ENCODE assay signal across 9 mouse cellular contexts in genomic region chr7:82864260-82864990, GRCm38 (mm10). TPM values are rescaled to one million over a fixed set of nuclear protein-coding genes. Genes with fewer than 3 reads are reported as not detected.
DNase-seq lines count a peak whose midpoint lies in the region; ATAC-seq and TF ChIP-seq lines count a peak whose summit lies in the region.
"Had no signal": no experiment of that assay in that cellular context is flagged by ENCODE, and none has a peak within 500 bp of the region (broad histone marks: within the 10 kb centered on the region; RNA-seq: fewer than 3 reads in every experiment).

No protein-coding gene starts in this region.

- peaks cover 10% of the 10 kb centered on the region; the same call in 1 of the 2 replicates for H3K4me1 ChIP-seq in lung, postnatal 0 days (ENCODE audit: insufficient read depth, low read depth, low read length)
- peaks cover 20% of the 10 kb centered on the region for H3K4me1 ChIP-seq in forebrain, embryonic 12.5 days
- peaks cover 12% of the 10 kb centered on the region for H3K4me1 ChIP-seq in limb, embryonic 14.5 days (ENCODE audit: control insufficient read depth, insufficient read depth, low read length)
- peaks cover 3% of the 10 kb centered on the region; the same call in 1 of the 2 replicates for H3K4me1 ChIP-seq in stomach, embryonic 14.5 days (ENCODE audit: control insufficient read depth, insufficient read depth, low read length)

- no peaks in the 10 kb centered on the region for H3K27me3 ChIP-seq in lung, postnatal 0 days (replicated peaks; ENCODE audit: insufficient read depth, low read length)
- H3K27me3 ChIP-seq in forebrain, embryonic 12.5 days = no peaks in the 10 kb centered on the region
- no peaks in the 10 kb centered on the region for H3K27me3 ChIP-seq in limb, embryonic 14.5 days (ENCODE audit: control insufficient read depth, insufficient read depth, low read length)
- no peaks in the 10 kb centered on the region for H3K27me3 ChIP-seq in stomach, embryonic 14.5 days (ENCODE audit: control insufficient read depth, insufficient read depth, low read length)

- no peak overlapping the region for H3K27ac ChIP-seq in lung, postnatal 0 days (ENCODE audit: low read length)
- peak overlapping the region; percentile 100 for H3K27ac ChIP-seq in forebrain, embryonic 12.5 days
- peak overlapping the region; percentile 90 for H3K27ac ChIP-seq in limb, embryonic 14.5 days (replicated peaks; ENCODE audit: low read depth, low read length)
- H3K27ac ChIP-seq in stomach, embryonic 14.5 days (ENCODE audit: low read length) = peak overlapping the region; percentile 98; the same call in 1 of the 2 replicates

- no peak for TF ChIP-seq POLR2A in limb, embryonic 14.5 days (IDR thresholded peaks at IDR 0.05; ENCODE audit: borderline replicate concordance, extremely low read depth, insufficient read depth, insufficient read length)

- peak overlapping the region; percentile 89 for H3K4me2 ChIP-seq in lung, postnatal 0 days (replicated peaks; ENCODE audit: low read depth, low read length)
- H3K4me2 ChIP-seq in forebrain, embryonic 12.5 days = peak overlapping the region; percentile 84
- peak overlapping the region; percentile 94 for H3K4me2 ChIP-seq in limb, embryonic 14.5 days (replicated peaks; ENCODE audit: low read depth, low read length, severe bottlenecking)
- peak overlapping the region; percentile 97 for H3K4me2 ChIP-seq in stomach, embryonic 14.5 days (replicated peaks; ENCODE audit: low read depth, low read length)

- H3K36me3 ChIP-seq in lung, postnatal 0 days (ENCODE audit: insufficient read depth, low read length) = no peaks in the 10 kb centered on the region
- peaks cover 7% of the 10 kb centered on the region for H3K36me3 ChIP-seq in forebrain, embryonic 12.5 days (replicated peaks)
- H3K36me3 ChIP-seq in limb, embryonic 14.5 days (ENCODE audit: control insufficient read depth, insufficient read depth, low read length) = peaks cover 8% of the 10 kb centered on the region
- peaks cover 2% of the 10 kb centered on the region; the same call in 1 of the 2 replicates for H3K36me3 ChIP-seq in stomach, embryonic 14.5 days (ENCODE audit: control insufficient read depth, insufficient read depth, low read length)

- H3K9ac ChIP-seq in lung, postnatal 0 days (replicated peaks; ENCODE audit: low read depth) = no peak overlapping the region
- peak overlapping the region; percentile 90; the same call in 1 of the 2 replicates for H3K9ac ChIP-seq in forebrain, embryonic 12.5 days
- H3K9ac ChIP-seq in limb, embryonic 14.5 days (ENCODE audit: low read depth, low read length, severe bottlenecking) = peak overlapping the region; percentile 79; the same call in 1 of the 2 replicates
- H3K9ac ChIP-seq in stomach, embryonic 14.5 days (replicated peaks; ENCODE audit: low read depth, low read length) = no peak overlapping the region

- peak; percentile 6; the same call in 1 of the 2 replicates for TF ChIP-seq CTCF in lung, postnatal 0 days (IDR thresholded peaks at IDR 0.05)

- no peak overlapping the region for H3K4me3 ChIP-seq in lung, postnatal 0 days (ENCODE audit: low read depth, low read length)
- peak overlapping the region; percentile 99 for H3K4me3 ChIP-seq in forebrain, embryonic 12.5 days (replicated peaks)
- H3K4me3 ChIP-seq in limb, embryonic 14.5 days (replicated peaks; ENCODE audit: low read length) = no peak overlapping the region
- 0 out of 2 replicates have a peak overlapping the region, but pooled peaks have one; percentile 80 for H3K4me3 ChIP-seq in stomach, embryonic 14.5 days (ENCODE audit: low read depth, low read length)

- H3K9me3 ChIP-seq in lung, postnatal 0 days (ENCODE audit: low read length) = no peaks in the 10 kb centered on the region
- no peaks in the 10 kb centered on the region for H3K9me3 ChIP-seq in forebrain, embryonic 12.5 days
- H3K9me3 ChIP-seq in limb, embryonic 14.5 days (ENCODE audit: control insufficient read depth, low read length) = no peaks in the 10 kb centered on the region
- no peaks in the 10 kb centered on the region for H3K9me3 ChIP-seq in stomach, embryonic 14.5 days (ENCODE audit: control insufficient read depth, low read depth, low read length)

- TF ChIP-seq EP300 in lung, postnatal 0 days (IDR thresholded peaks at IDR 0.05) = no peak

- DNase-seq in lung, postnatal 0 days (ENCODE audit: low spot score) = peak; percentile 14
- no peak for DNase-seq in lung, adult 18-20 months
- no peak for DNase-seq in limb, embryonic 14.5 days (ENCODE audit: low spot score)
- no peak for DNase-seq in urinary bladder, postnatal 25 days (ENCODE audit: low spot score)
- DNase-seq in urinary bladder, postnatal 10 days (ENCODE audit: low spot score) = no peak
- no peak for DNase-seq in ovary, adult 18-20 months (ENCODE audit: low spot score)
- DNase-seq: adrenal gland, postnatal 14 days had no signal

- WGBS in lung, postnatal 0 days = 43% methylated on average over 8 of the region's 8 CpGs
- WGBS in forebrain, embryonic 12.5 days = 42% methylated on average over 8 of the region's 8 CpGs
- 49% methylated on average over 8 of the region's 8 CpGs for WGBS in limb, embryonic 14.5 days
- WGBS in stomach, embryonic 14.5 days = 45% methylated on average over 8 of the region's 8 CpGs

- no peak for ATAC-seq in lung, postnatal 0 days
- ATAC-seq in forebrain, embryonic 12.5 days (ENCODE audit: low FRiP score) = no peak
- ATAC-seq in limb, embryonic 14.5 days (ENCODE audit: low FRiP score, low read depth) = no peak
- ATAC-seq in stomach, embryonic 14.5 days (ENCODE audit: insufficient number of reproducible peaks, insufficient read depth, low FRiP score, low read depth) = no peak

RNA-seq across cellular contexts. Expression of gene Mex3b, which starts 2.7 kb away (rescaled TPM):
- 6.5 and 7.7 TPM in 2 replicates for polyA plus RNA-seq in lung, postnatal 0 days (2015; fragmentation: Nextera tagmentation; extraction: Ambion mirVana)
- 47.3 and 47.5 TPM in 2 replicates for polyA plus RNA-seq in forebrain, embryonic 12.5 days (2016; fragmentation: Nextera tagmentation; extraction: Ambion mirVana)
- polyA plus RNA-seq in limb, embryonic 14.5 days (2012; rRNA removed) = 83.8 and 129 TPM in 2 replicates
- polyA plus RNA-seq in limb, embryonic 14.5 days (2014; fragmentation: Nextera tagmentation; extraction: Ambion mirVana) = 29.8 and 34.3 TPM in 2 replicates
- 14.7 and 15.1 TPM in 2 replicates for polyA plus RNA-seq in stomach, embryonic 14.5 days (2014; fragmentation: Nextera tagmentation; extraction: Ambion mirVana)

Comparison
In these comparisons a context has a peak if more than half of its experiments do, and no peak if none do; other contexts are left out.
1. H3K4me3 ChIP-seq: peak in forebrain, embryonic 12.5 days (single experiment) and stomach, embryonic 14.5 days (single experiment); none in lung, postnatal 0 days (single experiment) and limb, embryonic 14.5 days (single experiment).
2. H3K9ac ChIP-seq: peak in forebrain, embryonic 12.5 days (single experiment) and limb, embryonic 14.5 days (single experiment); none in lung, postnatal 0 days (single experiment) and stomach, embryonic 14.5 days (single experiment).
3. Peak in every context shown above with its lines, with median percentiles within 50 percentile points of each other: H3K4me2 ChIP-seq.